Mouse (Mus musculus): ENCODE data around the gene Sec31a.

DNA sequence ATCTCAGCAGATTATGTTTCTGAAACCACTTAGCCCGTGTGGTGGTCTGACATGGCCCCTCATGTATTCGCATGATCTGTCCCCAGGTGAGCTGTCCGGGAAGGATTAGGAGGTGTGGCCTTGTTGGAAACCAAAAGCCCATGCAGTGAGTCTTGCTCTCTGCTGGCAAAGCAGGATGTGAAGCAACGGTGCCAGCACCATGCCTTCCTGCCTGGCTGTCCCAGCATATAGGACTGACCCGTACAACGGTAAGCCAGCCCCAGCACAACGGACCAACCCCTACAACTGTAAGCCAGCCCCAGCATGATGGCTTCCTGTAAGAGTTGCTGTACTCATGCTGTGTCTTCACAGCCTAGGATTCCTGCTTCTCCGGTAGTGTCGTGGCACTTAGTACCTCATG lies 11.2 kb upstream of the Sec31a start:
- TF ChIP-seq POLR2AphosphoS5 (IDR thresholded peaks at IDR 0.05; ENCODE audit: insufficient replicate concordance, low read depth, low read length) (no peak), CTCF (IDR thresholded peaks at IDR 0.05; ENCODE audit: low read depth, low read length) (no peak), GATA1 (IDR thresholded peaks at IDR 0.05; ENCODE audit: borderline replicate concordance, low read length) (no peak), TAL1 (conservative IDR thresholded peaks at IDR 0.05; ENCODE audit: low read depth, low read length) (no peak), GATA2 (IDR thresholded peaks at IDR 0.05; ENCODE audit: borderline replicate concordance, low read depth, low read length) (no peak)
